Mouse (Mus musculus): ENCODE data around the gene B3gat1.

B3gat1 gene

GRCm38 (mm10) chr9:26778421-26778820 is 44.9 kb downstream of the B3gat1 start:
- no peak for DNase-seq

- DNase-seq = no peak
Observed at GRCm38 (mm10) chr9:26783414-26783975, 50.0 kb downstream of the B3gat1 start.

- peak; percentile 34 for DNase-seq
Observed at GRCm38 (mm10) chr9:26792829-26793228, 59.3 kb downstream of the B3gat1 start.

DNA sequence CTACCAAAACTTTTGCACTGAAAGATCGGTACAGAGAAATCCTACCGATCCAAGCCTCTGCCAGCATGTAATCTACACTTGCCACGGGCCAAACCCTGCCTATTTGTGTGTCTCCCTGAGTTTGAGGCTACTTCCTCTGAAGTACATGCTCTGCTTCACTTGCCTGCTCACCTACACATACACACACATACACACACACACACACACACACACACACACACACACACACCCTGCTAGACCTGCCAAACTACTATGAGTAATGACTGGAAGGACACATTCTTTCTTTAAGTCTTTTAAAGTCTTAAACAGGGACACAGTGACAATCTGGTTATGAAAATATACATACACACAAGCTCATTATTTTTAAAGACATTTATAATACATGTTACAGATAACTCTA is 64.7 kb downstream of the B3gat1 start:
- DNase-seq = no peak

DNA sequence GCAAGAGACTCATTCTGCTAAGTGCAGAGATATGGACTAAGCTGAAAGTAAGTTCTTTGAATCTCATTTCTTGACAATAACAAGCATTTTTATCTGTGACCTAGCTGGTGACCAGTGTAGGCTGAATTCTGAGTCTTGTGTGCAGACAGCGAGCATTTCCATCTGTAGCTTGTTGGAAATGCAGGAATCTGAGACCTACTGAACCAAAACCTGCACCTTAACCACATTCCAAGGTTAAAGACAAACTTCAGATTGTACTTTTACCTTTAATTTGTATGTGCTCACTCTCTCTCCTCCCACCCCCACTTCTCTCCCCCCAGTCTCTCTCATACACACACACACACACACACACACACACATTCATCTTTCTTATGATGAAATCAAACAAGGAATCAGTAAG is 65.2 kb downstream of the B3gat1 start:
- no peak for DNase-seq

DNA sequence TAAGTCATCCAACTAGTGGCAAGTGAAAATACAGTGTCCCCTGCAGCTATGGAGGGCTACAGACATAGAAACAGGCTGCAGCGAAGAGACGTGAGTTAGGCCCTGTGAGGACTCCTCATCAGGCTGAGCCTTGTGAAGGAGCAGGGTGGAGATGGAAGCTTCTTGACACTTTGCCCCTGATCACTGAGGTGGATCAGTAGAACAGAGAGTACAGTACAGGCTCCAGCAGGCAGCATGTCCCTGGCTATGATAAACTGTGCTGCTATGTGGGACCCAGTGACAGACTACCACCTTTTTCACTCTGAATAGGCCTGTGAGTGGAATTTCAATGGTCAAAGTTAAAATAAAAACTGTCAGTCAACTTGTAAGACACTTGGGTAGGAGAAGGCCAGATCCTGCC is 66.8 kb downstream of the B3gat1 start:
- DNase-seq = no peak

- DNase-seq = no peak
Observed at GRCm38 (mm10) chr9:26804321-26804720, 70.8 kb downstream of the B3gat1 start.

DNA sequence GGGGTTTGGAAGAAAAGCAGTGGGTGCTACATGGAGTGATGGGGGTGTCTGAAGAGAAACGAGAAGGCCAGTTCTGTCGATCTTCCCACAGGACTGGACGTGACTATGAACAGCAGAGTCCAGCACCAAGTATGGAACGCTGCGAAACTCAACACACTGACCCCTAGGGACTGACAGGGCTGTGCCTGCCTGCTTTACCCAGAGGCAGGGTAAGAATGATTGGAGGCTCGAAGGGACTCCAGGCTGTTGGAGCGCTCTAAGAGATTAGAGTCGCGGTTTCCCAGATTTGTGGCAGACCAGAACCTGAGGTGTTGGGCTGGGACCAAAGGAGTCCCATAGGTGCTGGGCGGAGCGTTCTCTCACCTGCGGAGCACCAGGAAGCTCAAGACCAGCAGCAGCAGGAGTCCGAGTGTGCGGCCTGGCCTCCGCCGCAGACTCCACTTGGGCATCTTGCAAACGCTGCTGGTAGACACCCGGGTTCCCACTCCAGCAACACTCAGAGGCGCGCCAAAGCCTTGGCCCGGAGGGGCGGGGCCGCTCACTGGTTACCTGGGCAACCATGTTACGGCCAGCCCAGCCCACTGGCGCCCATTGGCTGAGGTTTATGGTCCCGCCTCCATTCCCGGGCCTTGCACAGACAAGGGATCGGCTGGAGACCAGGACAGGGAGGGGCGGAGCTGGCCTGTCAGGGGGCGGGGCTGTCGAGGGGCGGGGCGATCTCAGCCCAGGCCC is 72.6 kb downstream of the B3gat1 start, which contains the start of gene Glb1l2:
Gene Glb1l2 (minus strand): TSS at position 534 of the 732 bp plus-strand sequence.
- DNase-seq = peak; percentile 73

DNA sequence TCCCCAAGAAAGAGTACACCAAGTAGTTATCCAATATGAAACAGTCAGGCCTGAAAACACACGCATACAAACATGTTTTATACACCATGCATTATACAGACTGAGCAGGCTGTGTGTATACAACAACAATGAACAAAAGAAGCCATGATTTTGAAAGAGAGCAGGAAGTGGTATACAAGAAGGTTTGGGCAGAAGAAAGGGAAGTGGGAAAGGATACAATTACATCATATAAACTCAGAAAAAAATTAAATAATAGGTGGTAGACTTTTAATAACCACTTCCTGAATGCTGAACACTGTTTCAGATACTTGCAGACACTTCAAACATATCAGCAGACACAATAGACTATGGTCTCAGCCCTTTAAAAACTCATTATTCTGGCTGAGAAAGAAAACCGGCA is 75.2 kb downstream of the B3gat1 start:
- no peak for DNase-seq

All from cerebellum, adult 9-11 months (tissue).